Mouse (Mus musculus) kidney, postnatal 0 days (tissue): ENCODE results near the gene 6030468B19Rik. TPM values are rescaled to one million over a fixed set of nuclear protein-coding genes. Genes with fewer than 3 reads are reported as not detected.
A peak's percentile ranks its signal among the peaks of the same experiment; 100 is the strongest.

Experiments
- ATAC-seq: fragments of 200-750 bp; cut with Nextera tagmentation; replicated peaks from 2 replicates; pipeline ENCODE4 v1.8.0; 2017; ENCODE audit warnings: low read depth, moderate number of reproducible peaks, moderate TSS enrichment, moderate library complexity; ENCODE audit not compliant: low FRiP score
- DNase-seq: peaks from one replicate; pipeline ENCODE4 v3.0.0-alpha.2; 2016; ENCODE audit warnings: low spot score
- H3K27ac ChIP-seq: fragments of 300-500 bp; sonication (generic); 2 replicates; pipeline ENCODE4 v1.5.1; 2014; ENCODE audit warnings: mild to moderate bottlenecking
- H3K27me3 ChIP-seq: fragments of 300-500 bp; sonication (generic); 2 replicates; pipeline ENCODE4 v1.6.1; 2014; ENCODE audit warnings: low read length, mixed read lengths; ENCODE audit not compliant: insufficient read depth
- H3K36me3 ChIP-seq: fragments of 300-500 bp; sonication (generic); 2 replicates; pipeline ENCODE4 v1.6.1; 2014; ENCODE audit warnings: low read length, mixed read lengths; ENCODE audit not compliant: insufficient read depth
- H3K4me1 ChIP-seq: fragments of 300-500 bp; sonication (generic); replicated peaks from 2 replicates; pipeline ENCODE4 v1.6.1; 2014; ENCODE audit warnings: antibody characterized with exemption, low read length, mixed read lengths; ENCODE audit not compliant: insufficient read depth
- H3K4me2 ChIP-seq: fragments of 300-500 bp; sonication (generic); 2 replicates; pipeline ENCODE4 v1.6.1; 2014; ENCODE audit warnings: mild to moderate bottlenecking, low read length, moderate library complexity, mixed read lengths
- H3K4me3 ChIP-seq: fragments of 300-500 bp; sonication (generic); replicated peaks from 2 replicates; pipeline ENCODE4 v1.5.1; 2014; ENCODE audit warnings: low read depth, low read length
- H3K9ac ChIP-seq: fragments of 300-500 bp; sonication (generic); 2 replicates; pipeline ENCODE4 v1.6.1; 2014; ENCODE audit warnings: low read depth, low read length
- H3K9me3 ChIP-seq: fragments of 300-500 bp; sonication (generic); replicated peaks from 2 replicates; pipeline ENCODE4 v1.6.1; 2016; ENCODE audit warnings: low read length, inconsistent platforms, mixed read lengths
- CTCF ChIP-seq: IDR thresholded peaks from 2 replicates; pipeline ENCODE4 v1.5.1; 2016; ENCODE audit warnings: antibody characterized with exemption, low read depth, mild to moderate bottlenecking, moderate library complexity
- WGBS: fragments of 180-500 bp; shearing (Covaris S2); extraction: QIAGEN DNeasy Blood & Tissue Kit; methylation state at CpG from one replicate; pipeline ENCODE4 v1.1.7; 2014; 5-methylcytosine and 5-hydroxymethylcytosine counted together
- polyA plus RNA-seq: library from polyadenylated mRNA; unstranded; fragments of >200 nt; fragmentation: Nextera tagmentation; extraction: Ambion mirVana; gene quantifications from 2 replicates; pipeline ENCODE4 v1.2.1, GENCODE M21; 2015

Gene 6030468B19Rik
- polyA plus RNA-seq, 1 experiment from 2014 or later, result not detected

- Histone ChIP-seq H3K4me2 (no peak overlapping the region), H3K27me3 (no peaks in the 10 kb centered on the region), H3K9me3 (no peaks in the 10 kb centered on the region), H3K27ac (peak overlapping the region; percentile 47; the same call in 1 of the 2 replicates), H3K4me1 (0 out of 2 replicates have a peak, but pooled peaks cover 3% of the 10 kb centered on the region), H3K4me3 (no peak overlapping the region), H3K36me3 (peaks cover 21% of the 10 kb centered on the region), H3K9ac (no peak overlapping the region)
- TF ChIP-seq CTCF, result no peak
- ATAC-seq (no peak), DNase-seq (no peak)
- WGBS, result 69% methylated on average over 20 of the region's 20 CpGs
These were observed 28.5 kb upstream of the 6030468B19Rik start for GRCm38 (mm10) chr11:117768725-117769682.

- no peaks in the 10 kb centered on the region for H3K9me3 ChIP-seq
- no peak overlapping the region for H3K4me2 ChIP-seq
- no peaks in the 10 kb centered on the region for H3K27me3 ChIP-seq
- ATAC-seq (no peak), DNase-seq (no peak)
- peaks cover 21% of the 10 kb centered on the region for H3K36me3 ChIP-seq
- 0 out of 2 replicates have a peak, but pooled peaks cover 3% of the 10 kb centered on the region for H3K4me1 ChIP-seq
- peak overlapping the region; percentile 47; the same call in 1 of the 2 replicates for H3K27ac ChIP-seq
- no peak overlapping the region for H3K9ac ChIP-seq
- no peak for TF ChIP-seq CTCF
- 91% methylated on average over 7 of the region's 7 CpGs for WGBS
- H3K4me3 ChIP-seq, result no peak overlapping the region
These were observed 27.8 kb upstream of the 6030468B19Rik start for GRCm38 (mm10) chr11:117769683-117770047.

GRCm38 (mm10) chr11:117770407-117770806, 27.1 kb upstream of the 6030468B19Rik start:
- peaks cover 24% of the 10 kb centered on the region for H3K36me3 ChIP-seq
- no peak for ATAC-seq
- H3K4me1 ChIP-seq, result 0 out of 2 replicates have a peak, but pooled peaks cover 3% of the 10 kb centered on the region
- no peak overlapping the region for H3K4me2 ChIP-seq
- H3K4me3 ChIP-seq, result no peak overlapping the region
- no peak for DNase-seq
- H3K27ac ChIP-seq, result no peak overlapping the region
- H3K9me3 ChIP-seq, result no peaks in the 10 kb centered on the region
- no peak overlapping the region for H3K9ac ChIP-seq
- TF ChIP-seq CTCF, result no peak
- 74% methylated on average over 10 of the region's 10 CpGs for WGBS
- no peaks in the 10 kb centered on the region for H3K27me3 ChIP-seq

- ATAC-seq, result no peak
- H3K36me3 ChIP-seq, result peaks cover 32% of the 10 kb centered on the region
- no peak for TF ChIP-seq CTCF
- no peak overlapping the region for H3K4me3 ChIP-seq
- no peaks in the 10 kb centered on the region for H3K4me1 ChIP-seq
- 93% methylated on average over 7 of the region's 7 CpGs for WGBS
- H3K27me3 ChIP-seq, result no peaks in the 10 kb centered on the region
- no peak overlapping the region for H3K4me2 ChIP-seq
- H3K27ac ChIP-seq, result no peak overlapping the region
- no peaks in the 10 kb centered on the region for H3K9me3 ChIP-seq
- DNase-seq, result no peak
- H3K9ac ChIP-seq, result no peak overlapping the region
These were observed 25.1 kb upstream of the 6030468B19Rik start for GRCm38 (mm10) chr11:117772352-117772751.

GRCm38 (mm10) chr11:117774925-117775324, 22.5 kb upstream of the 6030468B19Rik start:
- no peak overlapping the region for H3K27ac ChIP-seq
- no peak overlapping the region for H3K4me2 ChIP-seq
- 90% methylated on average over 10 of the region's 10 CpGs for WGBS
- no peak overlapping the region for H3K4me3 ChIP-seq
- peaks cover 30% of the 10 kb centered on the region for H3K36me3 ChIP-seq
- no peaks in the 10 kb centered on the region for H3K27me3 ChIP-seq
- DNase-seq (no peak), ATAC-seq (no peak)
- no peaks in the 10 kb centered on the region for H3K9me3 ChIP-seq
- no peak for TF ChIP-seq CTCF
- H3K4me1 ChIP-seq, result peaks cover 10% of the 10 kb centered on the region
- no peak overlapping the region; the same call in 1 of the 2 replicates for H3K9ac ChIP-seq

GRCm38 (mm10) chr11:117775540-117775939, 21.9 kb upstream of the 6030468B19Rik start:
- Histone ChIP-seq H3K27ac (no peak overlapping the region), H3K9me3 (no peaks in the 10 kb centered on the region), H3K36me3 (peaks cover 30% of the 10 kb centered on the region), H3K4me2 (no peak overlapping the region), H3K4me1 (peaks cover 14% of the 10 kb centered on the region), H3K4me3 (no peak overlapping the region), H3K9ac (no peak overlapping the region), H3K27me3 (no peaks in the 10 kb centered on the region)
- WGBS, result 91% methylated on average over 13 of the region's 13 CpGs
- DNase-seq, result no peak
- no peak for TF ChIP-seq CTCF
- ATAC-seq, result no peak
